Mouse (Mus musculus) right cerebral cortex, postnatal 36 days (tissue): ENCODE results near the gene Tgm1.

Experiments used
- DNase-seq, 2 experiments: peaks; one replicate each; pipeline ENCODE4 v3.0.0; 2022; ENCODE audit warnings: low spot score in 2 of 2, mixed read lengths in 1 of 2

The Tgm1 gene

GRCm38 (mm10) chr14:55672741-55673060, 41.0 kb downstream of the Tgm1 start:
- DNase-seq, result no peak

DNA sequence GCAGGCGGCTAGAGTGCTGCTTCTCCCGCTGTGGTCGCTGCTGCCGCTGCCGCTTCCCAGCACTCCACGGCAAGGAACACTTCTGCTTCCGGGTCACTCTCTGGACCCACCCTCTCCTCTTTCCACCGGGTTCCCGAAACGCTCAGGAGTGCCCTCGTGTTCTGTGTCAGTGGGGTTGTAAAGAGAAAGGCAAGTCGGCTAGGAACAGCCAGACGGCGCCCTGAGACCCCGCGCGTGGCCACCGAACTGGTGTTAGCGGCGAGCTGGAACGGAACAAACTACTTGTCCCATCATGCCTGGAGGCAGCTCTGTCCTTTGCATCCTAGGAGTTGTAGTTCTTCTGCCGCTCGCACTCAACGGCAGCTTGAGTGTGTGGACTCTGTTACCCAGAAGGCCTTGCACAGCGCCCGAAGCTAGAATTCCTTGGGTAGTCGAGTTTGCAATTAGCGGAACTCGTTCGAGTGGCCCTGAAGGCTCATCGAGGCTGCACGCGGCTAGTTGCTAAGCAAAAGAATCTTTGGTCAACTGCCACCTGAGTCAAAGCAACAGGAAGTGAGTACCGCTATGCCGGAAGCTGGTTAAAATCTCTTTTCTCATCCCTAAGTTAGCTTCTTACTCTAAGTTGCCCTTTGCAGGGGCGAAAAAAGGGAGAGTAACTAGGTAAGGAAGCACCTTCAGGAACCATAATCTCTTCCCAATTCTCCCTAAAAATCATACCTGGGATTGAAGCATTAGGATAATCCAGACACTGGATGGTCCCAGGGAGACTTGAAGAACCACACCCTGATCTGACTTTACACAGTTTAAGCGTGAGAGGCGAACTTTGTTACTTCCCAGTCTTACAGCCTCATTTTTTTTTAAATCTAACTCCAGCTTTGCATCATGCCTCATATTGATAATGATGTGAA, 41.6 kb downstream of the Tgm1 start, which contains the start of the genes Gmpr2 and Nedd8:
Gene Gmpr2, plus strand, starts transcription at position 109 of the 908 bp plus-strand sequence.
Gene Nedd8, minus strand, starts transcription at position 292 of the 908 bp plus-strand sequence.
- DNase-seq, result peak; percentile 95 to 98

DNA sequence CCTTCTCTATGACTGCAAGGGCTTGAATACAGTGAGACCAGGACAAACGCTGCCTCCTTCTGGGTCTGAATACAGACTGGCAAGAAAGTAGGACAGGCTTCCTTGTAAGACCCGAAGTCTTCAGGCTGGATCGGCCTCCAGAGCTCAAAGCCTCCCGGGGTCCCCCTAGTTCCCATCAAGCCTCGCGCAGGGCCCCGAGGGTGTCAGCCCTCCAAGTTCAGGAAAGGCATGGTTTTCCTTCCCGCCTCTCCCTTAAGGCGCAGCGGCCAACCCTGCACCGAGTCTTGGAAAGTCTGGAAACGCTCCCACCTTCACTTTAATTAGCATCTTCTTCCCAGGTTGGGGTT, 42.3 kb downstream of the Tgm1 start:
- peak in 1 of 2 experiments; percentile 64 for DNase-seq

DNA sequence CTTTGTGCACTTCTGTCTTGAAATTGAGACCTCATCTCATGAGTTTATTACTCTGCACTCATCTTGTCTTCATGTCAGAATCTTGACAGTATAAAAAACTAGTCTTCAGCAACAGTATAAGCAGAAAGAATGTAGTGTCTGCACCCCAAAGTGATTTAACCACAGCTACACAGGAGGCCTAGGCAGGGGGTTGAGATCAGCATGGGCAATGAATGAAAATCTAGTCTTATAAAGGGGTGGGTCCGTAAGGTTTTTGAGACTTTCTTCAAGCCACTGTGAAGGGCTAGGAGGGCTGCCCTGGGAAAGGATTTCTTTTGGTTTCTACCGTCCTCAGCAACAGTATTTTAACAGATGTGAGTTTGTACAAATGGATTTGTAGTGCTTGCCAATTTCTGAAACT, 53.1 kb downstream of the Tgm1 start:
- no peak for DNase-seq

GRCm38 (mm10) chr14:55659960-55660573, 53.7 kb downstream of the Tgm1 start, which contains the start of gene Mdp1:
Gene Mdp1, minus strand, starts transcription at chr14:55660508.
- peak; percentile 76 to 79 for DNase-seq

DNA sequence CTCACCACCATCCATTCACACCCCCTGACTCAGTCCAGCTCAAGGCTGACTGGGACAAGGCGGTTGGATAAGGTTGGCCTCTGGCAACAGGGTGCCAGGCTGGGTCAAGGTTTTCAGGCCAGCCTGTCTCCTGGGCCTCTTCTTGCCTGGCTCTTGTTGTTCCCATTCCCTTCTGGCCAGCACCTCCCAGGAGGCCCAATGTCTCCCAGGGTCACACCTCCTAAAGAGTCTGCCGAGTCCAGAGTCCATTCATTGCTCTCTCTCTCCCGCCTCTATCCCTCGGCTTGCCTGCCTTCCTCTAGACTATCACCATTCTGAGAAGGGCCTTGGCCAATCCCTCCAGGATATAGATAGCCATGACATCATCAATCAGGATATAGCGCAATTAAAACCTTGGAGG, 55.7 kb downstream of the Tgm1 start:
- no peak for DNase-seq

GRCm38 (mm10) chr14:55656935-55657334, 56.8 kb downstream of the Tgm1 start:
- DNase-seq, result no peak

- no peak for DNase-seq
These were observed 62.2 kb downstream of the Tgm1 start for GRCm38 (mm10) chr14:55651528-55651927.
